Mouse (Mus musculus): ENCODE measurements around the gene Myo1a.

- TF ChIP-seq EP300 (IDR thresholded peaks at IDR 0.05; ENCODE audit: insufficient read depth, low read depth, low read length) (no peak), CTCF (IDR thresholded peaks at IDR 0.05) (no peak)
These were observed 59.1 kb downstream of the Myo1a start for GRCm38 (mm10) chr10:127763914-127764680.

Measured in heart, adult 2 months (tissue).